Mouse (Mus musculus) cerebellum, adult 2 months (tissue): ENCODE data around the gene Gm26620. TPM values are rescaled to one million over a fixed set of nuclear protein-coding genes. Genes with fewer than 3 reads are reported as not detected.

Experiments used
- DNase-seq, 2 experiments: peaks; one replicate each; pipeline ENCODE4 v3.0.0; 2021
- H3K27ac ChIP-seq: fragments of 200-500 bp; 2 replicates; pipeline ENCODE4 v1.5.1; 2012; ENCODE audit warnings: low read length, control low read depth, inconsistent platforms; ENCODE audit not compliant: insufficient read depth
- H3K27me3 ChIP-seq: fragments of 200-500 bp; 2 replicates; pipeline ENCODE4 v1.6.1; 2012; ENCODE audit warnings: inconsistent platforms, mild to moderate bottlenecking, low read length, moderate library complexity; ENCODE audit not compliant: control insufficient read depth, insufficient read depth
- H3K4me1 ChIP-seq: fragments of 200-500 bp; 2 replicates; pipeline ENCODE4 v1.6.1; 2011; ENCODE audit warnings: low read length; ENCODE audit not compliant: control insufficient read depth, insufficient read depth
- H3K4me3 ChIP-seq: fragments of 200-500 bp; replicated peaks from 2 replicates; pipeline ENCODE3; 2011; ENCODE audit warnings: mild to moderate bottlenecking, low read depth, low read length, control low read depth; ENCODE audit not compliant: insufficient read depth
- CTCF ChIP-seq: fragments of 200-500 bp; IDR thresholded peaks from 2 replicates; pipeline ENCODE4 v1.5.1; 2011; ENCODE audit warnings: low read depth, mild to moderate bottlenecking, control low read depth, low read length, moderate library complexity, borderline replicate concordance; ENCODE audit not compliant: insufficient read depth
- POLR2A ChIP-seq: fragments of 200-500 bp; IDR thresholded peaks from 2 replicates; pipeline ENCODE4 v1.6.1; 2011; ENCODE audit warnings: low read length, control low read depth, borderline replicate concordance; ENCODE audit not compliant: insufficient read depth
- WGBS: fragments of 180-500 bp; shearing (Covaris S2); methylation state at CpG from one replicate; pipeline ENCODE4 v1.1.7; 2018; 5-methylcytosine and 5-hydroxymethylcytosine counted together
- polyA plus RNA-seq: library from polyadenylated mRNA; depleted of rRNA; stranded (reverse); fragments of >200 nt; gene quantifications from 2 replicates; pipeline ENCODE4 v1.2.3, GENCODE M21; 2012

Gm26620 gene
- polyA plus RNA-seq, 1 experiment: 1.2 TPM

DNA sequence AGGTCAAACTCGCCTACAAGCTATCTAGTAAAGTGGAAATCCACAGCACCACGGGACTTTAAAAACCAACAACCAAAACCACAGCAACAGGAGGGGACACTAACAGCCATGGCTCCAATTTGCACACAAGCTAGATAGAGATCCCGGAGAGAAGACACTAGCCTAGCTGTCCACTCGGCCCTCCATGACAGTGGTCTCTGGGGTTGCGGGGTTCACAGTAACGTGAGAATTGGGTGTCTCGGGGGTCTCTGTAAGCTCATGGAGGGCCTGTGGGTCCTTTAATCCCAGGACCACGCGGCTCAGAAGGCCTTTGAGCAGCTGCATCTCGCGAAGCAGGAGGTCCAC lies 22.2 kb downstream of the Gm26620 start:
- Histone ChIP-seq H3K27me3 (no peaks in the 10 kb centered on the region), H3K27ac (no peak overlapping the region), H3K4me3 (peak overlapping the region; percentile 73), H3K4me1 (no peaks in the 10 kb centered on the region)
- no peak for DNase-seq
- WGBS: 21% methylated on average over 11 of the region's 11 CpGs
- TF ChIP-seq CTCF (no peak), POLR2A (no peak)

- TF ChIP-seq CTCF (no peak), POLR2A (no peak)
- H3K27ac ChIP-seq: peak overlapping the region; percentile 38
- no peaks in the 10 kb centered on the region for H3K27me3 ChIP-seq
- H3K4me3 ChIP-seq: peak overlapping the region; percentile 73
- WGBS: under 1% methylated on average over 71 of the region's 71 CpGs
- peak; percentile 58 to 72 for DNase-seq
- H3K4me1 ChIP-seq: no peaks in the 10 kb centered on the region
These were observed 22.8 kb downstream of the Gm26620 start for GRCm38 (mm10) chr1:170907456-170908191.

- peak overlapping the region; percentile 73 for H3K4me3 ChIP-seq
These were observed 23.5 kb downstream of the Gm26620 start for GRCm38 (mm10) chr1:170908341-170908740.

DNA sequence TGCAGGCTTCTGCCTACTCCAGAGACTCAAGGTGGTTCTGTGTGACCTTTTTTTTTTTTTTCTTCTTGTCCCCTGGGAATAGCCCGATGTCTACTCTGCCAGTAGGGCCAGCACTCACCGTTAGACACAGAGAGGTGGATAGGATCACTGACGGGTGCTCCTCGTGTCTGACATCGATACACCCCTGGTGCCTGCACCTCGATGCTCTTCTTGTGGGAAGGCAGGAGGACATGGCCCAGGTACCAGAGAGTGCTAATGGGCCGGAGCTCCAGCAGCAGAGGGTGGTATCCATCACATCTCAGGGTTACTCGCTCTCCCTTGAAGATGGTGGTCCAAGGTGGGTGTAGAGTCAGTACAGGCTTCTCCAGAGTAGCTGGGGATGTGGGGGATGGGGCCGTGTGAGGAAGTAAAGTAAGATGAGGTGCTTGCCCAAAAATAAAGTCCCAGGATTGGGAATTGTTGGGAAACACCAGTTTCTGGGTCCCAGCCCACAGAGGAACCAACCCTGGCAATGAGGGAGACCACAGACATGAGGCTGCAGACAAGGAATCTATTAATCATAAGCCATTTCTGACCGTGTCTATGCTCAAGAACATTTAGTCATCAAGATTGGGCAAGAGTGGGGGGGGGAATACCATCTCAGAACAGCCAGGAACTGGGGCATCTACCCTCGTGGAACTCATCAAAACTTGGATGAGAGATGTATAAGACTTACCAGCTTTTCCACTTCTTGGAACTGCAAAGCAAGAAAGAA lies 27.2 kb downstream of the Gm26620 start:
- Histone ChIP-seq H3K4me1 (no peaks in the 10 kb centered on the region), H3K27ac (no peak overlapping the region), H3K27me3 (no peaks in the 10 kb centered on the region), H3K4me3 (no peak overlapping the region)
- no peak for DNase-seq
- 78% methylated on average over 11 of the region's 11 CpGs for WGBS
- no peak for TF ChIP-seq POLR2A
- TF ChIP-seq CTCF: no peak

More at GRCm38 (mm10) chr1:170908341-170908740, 23.5 kb downstream of the Gm26620 start:
- TF ChIP-seq CTCF (no peak), POLR2A (no peak; the same call in 1 of the 2 replicates)
- peak; percentile 52 to 54 for DNase-seq
- WGBS: 3% methylated on average over 21 of the region's 21 CpGs
- Histone ChIP-seq H3K27ac (no peak overlapping the region), H3K4me1 (no peaks in the 10 kb centered on the region), H3K27me3 (no peaks in the 10 kb centered on the region)

DNA sequence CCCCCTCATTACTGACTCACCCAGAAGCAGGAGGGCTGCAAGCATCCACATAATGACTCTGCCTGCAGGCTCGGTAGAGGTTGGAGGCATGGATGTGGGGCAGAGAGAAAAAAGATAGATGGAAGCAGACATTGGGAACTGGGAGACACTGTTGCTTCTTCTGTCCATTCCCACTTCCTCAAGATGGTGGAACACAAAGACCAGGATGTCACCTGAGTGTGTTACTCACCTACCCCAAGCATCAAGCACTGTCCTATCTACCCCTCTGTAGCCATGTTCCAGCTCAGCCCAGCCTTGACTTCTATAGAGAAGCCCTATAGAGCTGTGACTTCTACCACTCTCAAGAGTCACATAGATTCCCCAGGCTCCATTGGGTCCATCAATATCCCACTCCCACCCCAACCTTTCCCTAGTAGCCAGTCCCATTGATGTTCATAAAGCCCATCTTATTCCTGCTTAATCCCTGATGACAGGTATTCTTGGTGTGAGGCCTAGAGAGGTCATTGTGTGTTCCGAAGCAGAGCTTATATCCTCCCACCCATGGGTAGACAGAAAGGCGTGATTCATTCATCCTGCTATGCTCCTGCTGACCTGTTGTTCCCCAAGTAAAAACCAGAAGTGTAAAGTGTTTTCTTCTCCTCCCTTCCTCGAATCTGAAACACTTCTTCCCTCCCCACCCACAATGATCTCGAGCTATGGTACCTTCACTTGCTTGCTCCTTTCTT lies 28.2 kb downstream of the Gm26620 start, which contains the start of gene Fcrlb:
TSS of gene Fcrlb (minus strand) at position 51 of the 725 bp plus-strand sequence.
- Histone ChIP-seq H3K27ac (no peak within 1 kb of the TSS), H3K4me3 (no peak within 1 kb of the TSS), H3K27me3 (no peaks in the 10 kb centered on the region), H3K4me1 (no peaks in the 10 kb centered on the region)
- TF ChIP-seq POLR2A: no peak
- no peak for TF ChIP-seq CTCF
- no peak for DNase-seq
- 69% methylated on average over 5 of the region's 5 CpGs for WGBS

DNA sequence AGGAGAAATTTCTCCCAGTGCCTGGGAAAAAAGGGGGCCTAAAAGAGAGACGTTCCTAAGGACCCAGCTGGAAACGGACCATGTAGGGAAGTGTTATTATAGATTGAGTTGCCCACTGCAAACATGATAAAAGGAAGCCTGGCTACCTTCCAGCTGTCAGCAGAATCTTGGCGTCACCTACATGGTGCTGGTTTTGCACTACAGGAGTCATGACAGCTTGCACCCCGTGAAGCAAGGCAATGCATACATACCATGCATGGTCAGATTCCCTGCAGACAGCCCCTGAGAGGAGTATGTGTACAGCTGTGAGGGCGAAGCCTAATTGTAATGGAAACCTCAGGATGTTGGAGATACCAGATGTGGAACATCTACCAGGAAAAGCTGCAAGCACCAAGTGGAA lies 30.8 kb downstream of the Gm26620 start:
- Histone ChIP-seq H3K4me3 (no peak overlapping the region), H3K27ac (no peak overlapping the region), H3K27me3 (no peaks in the 10 kb centered on the region), H3K4me1 (no peaks in the 10 kb centered on the region)
- no peak for DNase-seq
- no peak for TF ChIP-seq POLR2A
- no peak for TF ChIP-seq CTCF
- WGBS: 20% methylated on average over 5 of the region's 5 CpGs

- H3K4me3 ChIP-seq: no peak overlapping the region
- no peak for DNase-seq
- TF ChIP-seq POLR2A (no peak), CTCF (no peak)
- no peaks in the 10 kb centered on the region for H3K27me3 ChIP-seq
- H3K27ac ChIP-seq: no peak overlapping the region
- 92% methylated on average over 8 of the region's 8 CpGs for WGBS
- no peaks in the 10 kb centered on the region for H3K4me1 ChIP-seq
These were observed 34.4 kb downstream of the Gm26620 start for GRCm38 (mm10) chr1:170919308-170919707.

- WGBS: 88% methylated on average over 6 of the region's 6 CpGs
- H3K27me3 ChIP-seq: no peaks in the 10 kb centered on the region
These were observed 39.6 kb downstream of the Gm26620 start for GRCm38 (mm10) chr1:170924485-170924884.

More at GRCm38 (mm10) chr1:170924485-170924884, 39.6 kb downstream of the Gm26620 start:
- Histone ChIP-seq H3K4me1 (no peaks in the 10 kb centered on the region), H3K4me3 (no peak overlapping the region), H3K27ac (no peak overlapping the region)
- no peak for TF ChIP-seq CTCF
- no peak for TF ChIP-seq POLR2A
- DNase-seq: no peak
